Mouse (Mus musculus) stomach, embryonic 14.5 days (tissue): ENCODE data around the gene Tgfb1. TPM values are rescaled to one million over a fixed set of nuclear protein-coding genes. Genes with fewer than 3 reads are reported as not detected.

Source experiments
- ATAC-seq: fragments of 200-750 bp; cut with Nextera tagmentation; 2 replicates; pipeline ENCODE4 v1.8.0; 2017; ENCODE audit warnings: low read depth, moderate TSS enrichment; ENCODE audit not compliant: insufficient number of reproducible peaks, insufficient read depth, low FRiP score
- H3K27ac ChIP-seq: fragments of 300-500 bp; sonication (generic); 2 replicates; pipeline ENCODE4 v1.5.1; 2014; ENCODE audit warnings: mild to moderate bottlenecking, low read length, moderate library complexity, mixed read lengths
- H3K27me3 ChIP-seq: fragments of 300-500 bp; sonication (generic); 2 replicates; pipeline ENCODE4 v1.6.1; 2014; ENCODE audit warnings: low read length, control low read depth, mixed read lengths; ENCODE audit not compliant: control insufficient read depth, insufficient read depth
- H3K36me3 ChIP-seq: fragments of 300-500 bp; sonication (generic); 2 replicates; pipeline ENCODE4 v1.6.1; 2014; ENCODE audit warnings: mild to moderate bottlenecking, control low read depth, low read length, moderate library complexity, mixed read lengths; ENCODE audit not compliant: control insufficient read depth, insufficient read depth
- H3K4me1 ChIP-seq: fragments of 300-500 bp; sonication (generic); 2 replicates; pipeline ENCODE4 v1.6.1; 2014; ENCODE audit warnings: low read length, control low read depth, mixed read lengths; ENCODE audit not compliant: control insufficient read depth, insufficient read depth
- H3K4me2 ChIP-seq: fragments of 300-500 bp; sonication (generic); replicated peaks from 2 replicates; pipeline ENCODE4 v1.6.1; 2014; ENCODE audit warnings: low read depth, low read length, control low read depth
- H3K4me3 ChIP-seq: fragments of 300-500 bp; sonication (generic); 2 replicates; pipeline ENCODE4 v1.5.1; 2014; ENCODE audit warnings: low read depth, low read length, control low read depth
- H3K9ac ChIP-seq: fragments of 300-500 bp; sonication (generic); replicated peaks from 2 replicates; pipeline ENCODE4 v1.6.1; 2014; ENCODE audit warnings: low read depth, mild to moderate bottlenecking, control low read depth, low read length, moderate library complexity, mixed read lengths
- H3K9me3 ChIP-seq: fragments of 300-500 bp; sonication (generic); 2 replicates; pipeline ENCODE4 v1.6.1; 2016; ENCODE audit warnings: low read depth, low read length, control low read depth; ENCODE audit not compliant: control insufficient read depth
- WGBS: fragments of 180-500 bp; shearing (Covaris S2); extraction: QIAGEN DNeasy Blood & Tissue Kit; methylation state at CpG from one replicate; pipeline ENCODE4 v1.1.7; 2014; 5-methylcytosine and 5-hydroxymethylcytosine counted together
- polyA plus RNA-seq: library from polyadenylated mRNA; unstranded; fragments of >200 nt; fragmentation: Nextera tagmentation; extraction: Ambion mirVana; gene quantifications from 2 replicates; pipeline ENCODE4 v1.2.1, GENCODE M21; 2014

The Tgfb1 gene
- polyA plus RNA-seq, 1 experiment from 2014 or later, result 3.6 TPM

- WGBS, result 88% methylated on average over 8 of the region's 8 CpGs
- Histone ChIP-seq H3K36me3 (no peaks in the 10 kb centered on the region), H3K4me3 (no peak overlapping the region), H3K27ac (no peak overlapping the region), H3K4me1 (no peaks in the 10 kb centered on the region), H3K9me3 (no peaks in the 10 kb centered on the region), H3K4me2 (no peak overlapping the region), H3K27me3 (no peaks in the 10 kb centered on the region), H3K9ac (no peak overlapping the region)
- ATAC-seq, result no peak
These were observed 35.5 kb upstream of the Tgfb1 start for GRCm38 (mm10) chr7:25651281-25651680.

- no peak overlapping the region for H3K4me2 ChIP-seq
- H3K4me1 ChIP-seq, result 0 out of 2 replicates have a peak, but pooled peaks cover under 1% of the 10 kb centered on the region
- no peaks in the 10 kb centered on the region for H3K9me3 ChIP-seq
- H3K4me3 ChIP-seq, result no peak overlapping the region
- H3K27ac ChIP-seq, result no peak overlapping the region
- H3K27me3 ChIP-seq, result no peaks in the 10 kb centered on the region
- H3K9ac ChIP-seq, result no peak overlapping the region
- 83% methylated on average over 12 of the region's 12 CpGs for WGBS
- H3K36me3 ChIP-seq, result no peaks in the 10 kb centered on the region
- no peak for ATAC-seq
These were observed 34.5 kb upstream of the Tgfb1 start for GRCm38 (mm10) chr7:25652244-25652759.

- H3K27me3 ChIP-seq, result no peaks in the 10 kb centered on the region
- H3K9ac ChIP-seq, result no peak overlapping the region
- no peaks in the 10 kb centered on the region for H3K36me3 ChIP-seq
- no peak overlapping the region for H3K4me2 ChIP-seq
- H3K9me3 ChIP-seq, result no peaks in the 10 kb centered on the region
- H3K27ac ChIP-seq, result no peak overlapping the region
- no peak for ATAC-seq
- WGBS, result 74% methylated on average over 11 of the region's 11 CpGs
- peaks cover 8% of the 10 kb centered on the region; the same call in 1 of the 2 replicates for H3K4me1 ChIP-seq
- H3K4me3 ChIP-seq, result no peak overlapping the region
These were observed 31.0 kb upstream of the Tgfb1 start for GRCm38 (mm10) chr7:25655601-25656428.

GRCm38 (mm10) chr7:25657785-25658184 is 29.0 kb upstream of the Tgfb1 start:
- no peak for ATAC-seq
- Histone ChIP-seq H3K27me3 (no peaks in the 10 kb centered on the region), H3K36me3 (0 out of 2 replicates have a peak, but pooled peaks cover 4% of the 10 kb centered on the region), H3K4me2 (peak overlapping the region; percentile 87), H3K4me3 (peak overlapping the region; percentile 68), H3K4me1 (peaks cover 8% of the 10 kb centered on the region; the same call in 1 of the 2 replicates), H3K9ac (peak overlapping the region; percentile 64), H3K9me3 (no peaks in the 10 kb centered on the region), H3K27ac (no peak overlapping the region)
- WGBS, result 36% methylated on average over 10 of the region's 10 CpGs

GRCm38 (mm10) chr7:25658657-25659472 is 27.9 kb upstream of the Tgfb1 start, which contains the start of the genes Bckdha and Exosc5:
Bckdha (minus strand) TSS chr7:25658981.
Exosc5 (plus strand) TSS chr7:25659164.
- no peaks in the 10 kb centered on the region for H3K27me3 ChIP-seq
- H3K4me1 ChIP-seq, result peaks cover 8% of the 10 kb centered on the region; the same call in 1 of the 2 replicates
- H3K27ac ChIP-seq, result peak within 1 kb of the TSS; percentile 62; the same call in 1 of the 2 replicates
- 0 out of 2 replicates have a peak, but pooled peaks cover 4% of the 10 kb centered on the region for H3K36me3 ChIP-seq
- H3K9ac ChIP-seq, result peak within 1 kb of the TSS; percentile 64
- under 1% methylated on average over 50 of the region's 50 CpGs for WGBS
- ATAC-seq, result peak; percentile 99
- peak within 1 kb of the TSS; percentile 68 for H3K4me3 ChIP-seq
- H3K9me3 ChIP-seq, result no peaks in the 10 kb centered on the region
- H3K4me2 ChIP-seq, result peak within 1 kb of the TSS; percentile 87

- H3K9ac ChIP-seq, result no peak overlapping the region
- H3K4me1 ChIP-seq, result no peaks in the 10 kb centered on the region
- no peak overlapping the region for H3K4me3 ChIP-seq
- no peaks in the 10 kb centered on the region for H3K27me3 ChIP-seq
- no peak for ATAC-seq
- WGBS, result 94% methylated on average over 8 of the region's 8 CpGs
- no peaks in the 10 kb centered on the region for H3K9me3 ChIP-seq
- peaks cover 25% of the 10 kb centered on the region for H3K36me3 ChIP-seq
- H3K4me2 ChIP-seq, result no peak overlapping the region
- no peak overlapping the region for H3K27ac ChIP-seq
These were observed 20.4 kb upstream of the Tgfb1 start for GRCm38 (mm10) chr7:25666381-25666780.

GRCm38 (mm10) chr7:25669158-25669557 is 17.6 kb upstream of the Tgfb1 start:
- no peak for ATAC-seq
- Histone ChIP-seq H3K9me3 (no peaks in the 10 kb centered on the region), H3K4me3 (no peak overlapping the region), H3K4me2 (no peak overlapping the region), H3K27ac (no peak overlapping the region), H3K36me3 (peaks cover 21% of the 10 kb centered on the region), H3K4me1 (no peaks in the 10 kb centered on the region), H3K27me3 (0 out of 2 replicates have a peak, but pooled peaks cover 7% of the 10 kb centered on the region), H3K9ac (no peak overlapping the region)
- WGBS, result 85% methylated on average over 10 of the region's 10 CpGs

- no peak for ATAC-seq
- 75% methylated on average over 9 of the region's 9 CpGs for WGBS
These were observed 17.2 kb upstream of the Tgfb1 start for GRCm38 (mm10) chr7:25669631-25670030.

More at GRCm38 (mm10) chr7:25669631-25670030, 17.2 kb upstream of the Tgfb1 start:
- peaks cover 3% of the 10 kb centered on the region; the same call in 1 of the 2 replicates for H3K4me1 ChIP-seq
- H3K27ac ChIP-seq, result no peak overlapping the region
- H3K9me3 ChIP-seq, result no peaks in the 10 kb centered on the region
- no peak overlapping the region for H3K4me3 ChIP-seq
- H3K9ac ChIP-seq, result no peak overlapping the region
- H3K27me3 ChIP-seq, result peaks cover 11% of the 10 kb centered on the region; the same call in 1 of the 2 replicates
- H3K4me2 ChIP-seq, result no peak overlapping the region
- peaks cover 17% of the 10 kb centered on the region for H3K36me3 ChIP-seq
